Mouse (Mus musculus): Measurements from ENCODE around the gene B4galnt3. TPM values are rescaled to one million over a fixed set of nuclear protein-coding genes. Genes with fewer than 3 reads are reported as not detected.
"Not testable (repeated sequence)": the region's sequence is repeated elsewhere in the genome, so short reads cannot be mapped to it uniquely, and the experiment has no call there.

B4galnt3 gene
- polyA plus RNA-seq, 1 experiment, result 0.10 TPM

- H3ac ChIP-seq (ENCODE audit: control insufficient read depth, insufficient read length), result no peak overlapping the region
- no peaks in the 10 kb centered on the region for H3K79me2 ChIP-seq (ENCODE audit: control insufficient read depth, insufficient read depth)
- H3K4me2 ChIP-seq (ENCODE audit: low read depth), result no peak overlapping the region
- H3K36me3 ChIP-seq (ENCODE audit: control insufficient read depth, insufficient read depth), result no peaks in the 10 kb centered on the region
- no peak overlapping the region for H3K4me3 ChIP-seq
- TF ChIP-seq POLR2A (IDR thresholded peaks at IDR 0.05; ENCODE audit: insufficient read length, low read depth) (no peak), USF1 (IDR thresholded peaks at IDR 0.05; ENCODE audit: low read depth) (no peak), E2F4 (IDR thresholded peaks at IDR 0.05; ENCODE audit: insufficient read depth) (no peak), CEBPB (IDR thresholded peaks at IDR 0.05; ENCODE audit: insufficient read depth, poor library complexity, severe bottlenecking) (no peak), MYOD1 (IDR thresholded peaks at IDR 0.05; ENCODE audit: control insufficient read depth in 1 of 3, insufficient read length in 2 of 3, low read depth in 2 of 3) (no peak), SRF (IDR thresholded peaks at IDR 0.05; ENCODE audit: control insufficient read depth, insufficient read length, low read depth) (no peak), MAX (IDR thresholded peaks at IDR 0.05; ENCODE audit: low read depth) (no peak), MYOG (IDR thresholded peaks at IDR 0.05; ENCODE audit: control insufficient read depth in 1 of 3, insufficient read depth in 1 of 3, insufficient read length in 2 of 3, low read depth in 2 of 3) (no peak), REST (IDR thresholded peaks at IDR 0.05; ENCODE audit: insufficient read depth, insufficient read length) (no peak), TCF12 (IDR thresholded peaks at IDR 0.05; ENCODE audit: insufficient read depth, poor library complexity, severe bottlenecking) (no peak), POLR2AphosphoS2 (IDR thresholded peaks at IDR 0.05; ENCODE audit: insufficient read length, low read depth) (no peak), TCF3 (IDR thresholded peaks at IDR 0.05; ENCODE audit: insufficient read length, low read depth) (no peak)
- H3K27me3 ChIP-seq (ENCODE audit: control insufficient read depth, insufficient read depth, insufficient read length), result peaks cover 5% of the 10 kb centered on the region
Measured at GRCm38 (mm10) chr6:120309338-120309737, 15.0 kb upstream of the B4galnt3 start.

GRCm38 (mm10) chr6:120306859-120307594 is 12.7 kb upstream of the B4galnt3 start:
- Histone ChIP-seq H3K27me3 (ENCODE audit: control insufficient read depth, insufficient read depth, insufficient read length) (peaks cover 5% of the 10 kb centered on the region), H3K79me2 (ENCODE audit: control insufficient read depth, insufficient read depth) (no peaks in the 10 kb centered on the region), H3K4me3 (no peak overlapping the region), H3K36me3 (ENCODE audit: control insufficient read depth, insufficient read depth) (no peaks in the 10 kb centered on the region), H3K4me2 (ENCODE audit: low read depth) (no peak overlapping the region), H3ac (ENCODE audit: control insufficient read depth, insufficient read length) (no peak overlapping the region)
- TF ChIP-seq POLR2A (IDR thresholded peaks at IDR 0.05; ENCODE audit: insufficient read length, low read depth) (no peak), SRF (IDR thresholded peaks at IDR 0.05; ENCODE audit: control insufficient read depth, insufficient read length, low read depth) (no peak), TCF3 (IDR thresholded peaks at IDR 0.05; ENCODE audit: insufficient read length, low read depth) (no peak), MAX (IDR thresholded peaks at IDR 0.05; ENCODE audit: low read depth) (no peak), POLR2AphosphoS2 (IDR thresholded peaks at IDR 0.05; ENCODE audit: insufficient read length, low read depth) (no peak), E2F4 (IDR thresholded peaks at IDR 0.05; ENCODE audit: insufficient read depth) (no peak), REST (IDR thresholded peaks at IDR 0.05; ENCODE audit: insufficient read depth, insufficient read length) (no peak), MYOG (IDR thresholded peaks at IDR 0.05; ENCODE audit: control insufficient read depth in 1 of 3, insufficient read depth in 1 of 3, insufficient read length in 2 of 3, low read depth in 2 of 3) (no peak), CEBPB (IDR thresholded peaks at IDR 0.05; ENCODE audit: insufficient read depth, poor library complexity, severe bottlenecking) (no peak), USF1 (IDR thresholded peaks at IDR 0.05; ENCODE audit: low read depth) (no peak), MYOD1 (IDR thresholded peaks at IDR 0.05; ENCODE audit: control insufficient read depth in 1 of 3, insufficient read length in 2 of 3, low read depth in 2 of 3) (no peak), TCF12 (IDR thresholded peaks at IDR 0.05; ENCODE audit: insufficient read depth, poor library complexity, severe bottlenecking) (no peak)

- Histone ChIP-seq H3K4me2 (ENCODE audit: low read depth) (no peak overlapping the region), H3K79me2 (ENCODE audit: control insufficient read depth, insufficient read depth) (no peaks in the 10 kb centered on the region), H3ac (ENCODE audit: control insufficient read depth, insufficient read length) (no peak overlapping the region), H3K36me3 (ENCODE audit: control insufficient read depth, insufficient read depth) (no peaks in the 10 kb centered on the region), H3K27me3 (ENCODE audit: control insufficient read depth, insufficient read depth, insufficient read length) (no peaks in the 10 kb centered on the region), H3K4me3 (no peak overlapping the region)
- no peak for TF ChIP-seq POLR2AphosphoS2 (IDR thresholded peaks at IDR 0.05; ENCODE audit: insufficient read length, low read depth)
- TF ChIP-seq E2F4 (IDR thresholded peaks at IDR 0.05; ENCODE audit: insufficient read depth), result no peak
- no peak for TF ChIP-seq POLR2A (IDR thresholded peaks at IDR 0.05; ENCODE audit: insufficient read length, low read depth)
- TF ChIP-seq TCF3 (IDR thresholded peaks at IDR 0.05; ENCODE audit: insufficient read length, low read depth), result no peak
- no peak for TF ChIP-seq CEBPB (IDR thresholded peaks at IDR 0.05; ENCODE audit: insufficient read depth, poor library complexity, severe bottlenecking)
- TF ChIP-seq USF1 (IDR thresholded peaks at IDR 0.05; ENCODE audit: low read depth), result no peak
- TF ChIP-seq REST (IDR thresholded peaks at IDR 0.05; ENCODE audit: insufficient read depth, insufficient read length), result no peak
- TF ChIP-seq MYOG (IDR thresholded peaks at IDR 0.05; ENCODE audit: control insufficient read depth in 1 of 3, insufficient read depth in 1 of 3, insufficient read length in 2 of 3, low read depth in 2 of 3), result no peak
Measured at GRCm38 (mm10) chr6:120302755-120303316, 8.5 kb upstream of the B4galnt3 start.

- H3K79me2 ChIP-seq (ENCODE audit: control insufficient read depth, insufficient read depth), result no peaks in the 10 kb centered on the region
- H3K4me3 ChIP-seq, result no peak overlapping the region
- no peaks in the 10 kb centered on the region for H3K36me3 ChIP-seq (ENCODE audit: control insufficient read depth, insufficient read depth)
- H3K27me3 ChIP-seq (ENCODE audit: control insufficient read depth, insufficient read depth, insufficient read length), result no peaks in the 10 kb centered on the region
- H3ac ChIP-seq (ENCODE audit: control insufficient read depth, insufficient read length), result no peak overlapping the region
- no peak overlapping the region for H3K4me2 ChIP-seq (ENCODE audit: low read depth)
- TF ChIP-seq SRF (IDR thresholded peaks at IDR 0.05; ENCODE audit: control insufficient read depth, insufficient read length, low read depth) (no peak), POLR2AphosphoS2 (IDR thresholded peaks at IDR 0.05; ENCODE audit: insufficient read length, low read depth) (no peak), E2F4 (IDR thresholded peaks at IDR 0.05; ENCODE audit: insufficient read depth) (no peak), REST (IDR thresholded peaks at IDR 0.05; ENCODE audit: insufficient read depth, insufficient read length) (no peak), MAX (IDR thresholded peaks at IDR 0.05; ENCODE audit: low read depth) (no peak), USF1 (IDR thresholded peaks at IDR 0.05; ENCODE audit: low read depth) (no peak), MYOG (IDR thresholded peaks at IDR 0.05; ENCODE audit: control insufficient read depth in 1 of 3, insufficient read depth in 1 of 3, insufficient read length in 2 of 3, low read depth in 2 of 3) (no peak), CEBPB (IDR thresholded peaks at IDR 0.05; ENCODE audit: insufficient read depth, poor library complexity, severe bottlenecking) (no peak)
Measured at GRCm38 (mm10) chr6:120301137-120301536, 6.8 kb upstream of the B4galnt3 start.

GRCm38 (mm10) chr6:120296589-120296988 is 2.2 kb upstream of the B4galnt3 start:
- H3K27me3 ChIP-seq (ENCODE audit: control insufficient read depth, insufficient read depth, insufficient read length), result peaks cover 21% of the 10 kb centered on the region
- H3K4me2 ChIP-seq (ENCODE audit: low read depth); H3K4me3 ChIP-seq; H3K36me3 ChIP-seq (ENCODE audit: control insufficient read depth, insufficient read depth); H3ac ChIP-seq (ENCODE audit: control insufficient read depth, insufficient read length); H3K79me2 ChIP-seq (ENCODE audit: control insufficient read depth, insufficient read depth): not testable (repeated sequence)
